In genomic region chr14:60541596-60541995, GRCm38 (mm10) we compare ENCODE assay signal across 30 mouse cellular contexts.
DNase-seq lines count a peak whose midpoint lies in the region; ATAC-seq and TF ChIP-seq lines count a peak whose summit lies in the region.
"Had no signal": no experiment of that assay in that cellular context is flagged by ENCODE, and none has a peak within 500 bp of the region (broad histone marks: within the 10 kb centered on the region; RNA-seq: fewer than 3 reads in every experiment).

No protein-coding gene starts in this region.

- H3K4me1 ChIP-seq in forebrain, embryonic 11.5 days (replicated peaks; ENCODE audit: control insufficient read depth, insufficient read depth, low read length) = no peaks in the 10 kb centered on the region
- no peaks in the 10 kb centered on the region; the same call in 1 of the 2 replicates for H3K4me1 ChIP-seq in kidney, adult 2 months (ENCODE audit: control insufficient read depth, insufficient read depth, low read length)
- H3K4me1 ChIP-seq: embryonic facial prominence, embryonic 10.5 days; forebrain, embryonic 13.5 days had no signal

- no peak for TF ChIP-seq POLR2A in kidney, adult 2 months (IDR thresholded peaks at IDR 0.05; ENCODE audit: low read depth, low read length)

- no peaks in the 10 kb centered on the region for H3K27me3 ChIP-seq in forebrain, embryonic 11.5 days (ENCODE audit: control insufficient read depth, insufficient read depth, low read length)
- no peaks in the 10 kb centered on the region for H3K27me3 ChIP-seq in kidney, adult 2 months (replicated peaks; ENCODE audit: control insufficient read depth, insufficient read depth, low read length)
- H3K27me3 ChIP-seq: embryonic facial prominence, embryonic 13.5 days; forebrain, embryonic 13.5 days; heart, embryonic 13.5 days had no signal

- no peak overlapping the region for H3K4me3 ChIP-seq in forebrain, embryonic 11.5 days (ENCODE audit: low read depth, low read length)
- H3K4me3 ChIP-seq in kidney, adult 2 months (ENCODE audit: insufficient read depth, low read depth, low read length) = no peak overlapping the region
- H3K4me3 ChIP-seq: embryonic facial prominence, embryonic 10.5 days; embryonic facial prominence, embryonic 13.5 days; erythroblast, embryonic 14.5 days; forebrain, embryonic 13.5 days; heart, adult 2 months; heart, embryonic 10.5 days; heart, embryonic 13.5 days had no signal

- no peaks in the 10 kb centered on the region for H3K36me3 ChIP-seq in forebrain, embryonic 11.5 days (ENCODE audit: control insufficient read depth, insufficient read depth, low read length)
- no peaks in the 10 kb centered on the region for H3K36me3 ChIP-seq in kidney, adult 2 months (ENCODE audit: control insufficient read depth, insufficient read depth, low read length)
- H3K36me3 ChIP-seq: embryonic facial prominence, embryonic 10.5 days; embryonic facial prominence, embryonic 13.5 days; heart, embryonic 10.5 days; heart, embryonic 13.5 days had no signal

- H3K4me2 ChIP-seq in forebrain, embryonic 11.5 days (ENCODE audit: low read depth, low read length, severe bottlenecking) = no peak overlapping the region
- H3K4me2 ChIP-seq: embryonic facial prominence, embryonic 13.5 days; forebrain, embryonic 13.5 days; heart, embryonic 13.5 days; hindbrain, embryonic 14.5 days had no signal

- 79% methylated on average over 5 of the region's 5 CpGs for WGBS in forebrain, embryonic 11.5 days
- 81% methylated on average over 5 of the region's 5 CpGs for WGBS in kidney, adult 2 months

- DNase-seq in 3134 (ENCODE audit: extremely low read depth, insufficient read length, low spot score) (peak; percentile 32), 416B (ENCODE audit: low read depth) (peak; percentile 25), NIH3T3 (ENCODE audit: low read depth) (peak; percentile 2)
- DNase-seq in forebrain, embryonic 11.5 days (ENCODE audit: low spot score) = no peak
- no peak for DNase-seq in kidney, adult 2 months
- DNase-seq: adrenal gland, postnatal 25 days; cerebellum, adult 11-12 months; cerebellum, adult 8-10 months; cerebellum, postnatal 10 days; cerebellum, postnatal 36 days; embryo, embryonic 11 days; gastrocnemius, postnatal 10 days; gastrocnemius, postnatal 36 days; heart, adult 2 months; heart, postnatal 14 days; heart, postnatal 4 days; kidney, adult 9 months had no signal

- TF ChIP-seq CTCF in kidney, adult 2 months (conservative IDR thresholded peaks at IDR 0.05; ENCODE audit: insufficient read depth, insufficient read length, low read depth, low read length) = no peak

- no peak overlapping the region for H3K27ac ChIP-seq in forebrain, embryonic 11.5 days (ENCODE audit: low read depth, low read length)
- H3K27ac ChIP-seq in kidney, adult 2 months (ENCODE audit: insufficient read depth, low read depth, low read length) = no peak overlapping the region
- H3K27ac ChIP-seq: embryonic facial prominence, embryonic 13.5 days; heart, adult 2 months; heart, embryonic 10.5 days; heart, embryonic 13.5 days; hindbrain, embryonic 14.5 days; hindbrain, postnatal 0 days had no signal

- H3K9ac ChIP-seq in forebrain, embryonic 11.5 days (ENCODE audit: low read length) = no peak overlapping the region
- H3K9ac ChIP-seq: embryonic facial prominence, embryonic 13.5 days; forebrain, embryonic 13.5 days; heart, embryonic 13.5 days; hindbrain, embryonic 14.5 days had no signal

- ATAC-seq in CD4-positive, CD25-positive, alpha-beta regulatory T cell, adult 4 months = peak; percentile 45
- ATAC-seq in forebrain, embryonic 11.5 days (replicated peaks; ENCODE audit: low FRiP score) = no peak
- ATAC-seq in frontal cortex, adult (ENCODE audit: low TSS enrichment) = no peak
- ATAC-seq: forebrain, embryonic 13.5 days; hindbrain, postnatal 0 days; inflammation-experienced regulatory T-cells, adult 6 months; intestine, postnatal 0 days; Patski had no signal

- no peaks in the 10 kb centered on the region for H3K9me3 ChIP-seq in forebrain, embryonic 11.5 days (ENCODE audit: control insufficient read depth, low read length)
- H3K9me3 ChIP-seq: embryonic facial prominence, embryonic 13.5 days; forebrain, embryonic 13.5 days; heart, embryonic 10.5 days; heart, embryonic 13.5 days had no signal

Comparison
In these comparisons a context has a peak if more than half of its experiments do, and no peak if none do; other contexts are left out.
1. DNase-seq: peak in 3134 (single experiment), 416B (single experiment) and NIH3T3 (single experiment); none in forebrain, embryonic 11.5 days (single experiment) and kidney, adult 2 months (single experiment).